Mouse (Mus musculus) B cell, adult 62 days (primary cell): ENCODE measurements around the gene Cpxcr1. TPM values are rescaled to one million over a fixed set of nuclear protein-coding genes. Genes with fewer than 3 reads are reported as not detected.

Experiments used
- total RNA-seq: library from RNA; stranded (reverse); gene quantifications from 4 replicates; pipeline ENCODE4 v1.2.4, GENCODE M21; 2023

Cpxcr1 gene
- not detected in 4 replicates for total RNA-seq

DNA sequence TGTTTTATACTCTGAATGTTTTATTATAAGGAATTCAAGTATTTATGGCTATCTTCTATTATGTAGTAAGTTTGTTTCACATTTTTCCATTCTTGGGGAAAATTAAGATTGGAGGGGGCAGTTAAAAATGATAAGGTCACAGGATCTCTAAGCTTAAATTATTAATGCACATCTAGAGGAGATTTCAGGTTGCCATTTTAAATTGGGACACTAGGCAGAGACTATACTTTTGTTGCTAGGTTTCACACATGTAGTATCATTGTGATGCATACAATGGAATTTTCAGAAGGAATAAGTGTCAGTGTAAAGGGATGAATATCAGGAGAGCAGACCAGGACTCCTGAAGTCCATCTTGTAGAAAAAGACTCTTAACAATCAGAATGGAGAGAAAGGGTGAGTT is at the start of gene Cpxcr1:
Cpxcr1 (plus strand) TSS at position 301 of the 400 bp plus-strand sequence.

Other genes starting within 250 kb of the Cpxcr1 start
- gene H2afb2, start 232.2 kb downstream of the Cpxcr1 start, total RNA-seq: not detected in 4 replicates